Mouse (Mus musculus) central nervous system, embryonic 18 days (tissue): ENCODE results near the gene Coq10b. TPM values are rescaled to one million over a fixed set of nuclear protein-coding genes. Genes with fewer than 3 reads are reported as not detected.

ENCODE experiments used
- polyA plus RNA-seq: library from polyadenylated mRNA; depleted of rRNA; stranded (reverse); fragments of >200 nt; gene quantifications from 2 replicates; pipeline ENCODE4 v1.2.3, GENCODE M21; 2012; rRNA removed

Coq10b gene
- polyA plus RNA-seq: 23.1 and 23.2 TPM in 2 replicates

DNA sequence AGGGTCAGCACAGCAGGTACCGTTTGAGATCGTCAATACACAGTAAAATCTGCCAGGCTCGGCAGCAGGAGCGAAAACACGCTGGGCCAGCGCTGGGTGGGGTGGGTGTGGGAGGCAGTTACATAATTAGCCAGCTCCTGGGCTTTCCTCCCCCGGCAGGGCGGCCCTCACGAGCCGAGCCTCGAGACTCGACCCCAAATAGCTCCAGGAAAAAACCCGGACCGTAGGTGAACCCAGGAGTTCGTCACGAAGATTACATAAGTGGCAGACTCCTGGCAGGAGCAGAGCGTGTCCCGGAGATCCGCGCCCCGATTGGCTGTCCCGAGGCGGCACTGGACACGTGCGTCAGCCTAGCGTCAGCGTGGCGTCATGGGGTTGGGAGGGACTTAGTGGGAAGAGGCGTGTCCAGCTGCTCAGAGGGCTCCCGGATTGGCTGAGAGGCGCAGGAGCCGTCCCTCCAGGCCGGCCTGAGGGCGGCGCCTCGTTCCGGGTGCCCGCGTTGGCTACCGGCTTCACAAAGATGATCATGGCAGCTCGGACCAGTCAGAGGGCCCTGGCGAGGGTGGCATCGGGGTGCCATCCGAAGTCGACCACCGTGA, at the start of gene Coq10b:
Coq10b (plus strand) TSS at position 416 of the 599 bp plus-strand sequence.

DNA sequence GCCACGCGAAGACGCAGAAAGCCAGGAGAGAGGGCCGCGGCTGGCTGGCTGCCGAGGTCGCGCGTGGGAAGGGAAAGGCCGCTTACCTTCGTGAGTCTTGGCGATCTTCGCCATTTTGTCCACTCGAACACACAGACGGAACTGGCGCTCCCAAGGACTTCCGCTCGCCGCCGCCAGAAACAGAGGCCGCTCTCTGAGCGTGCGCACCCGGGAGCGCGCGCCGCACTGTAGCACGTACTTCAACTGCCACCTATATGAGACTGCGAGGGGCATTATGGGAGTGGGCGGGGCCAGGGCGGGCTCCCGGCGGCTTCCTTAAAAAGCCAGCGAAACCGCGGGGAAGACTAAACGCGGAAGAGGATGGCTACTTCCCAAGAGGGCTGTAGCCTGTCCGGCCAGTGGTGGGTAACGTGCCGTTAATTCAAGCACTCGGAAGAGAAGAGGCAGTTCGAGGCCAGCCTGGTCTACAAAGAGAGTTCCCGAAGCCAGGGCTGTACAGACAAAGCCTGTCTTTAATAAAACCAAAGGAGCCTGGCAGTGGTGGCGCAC, 25.2 kb upstream of the Coq10b start, which contains the start of gene Sf3b1:
Sf3b1 (minus strand) TSS at position 229 of the 549 bp plus-strand sequence.

DNA sequence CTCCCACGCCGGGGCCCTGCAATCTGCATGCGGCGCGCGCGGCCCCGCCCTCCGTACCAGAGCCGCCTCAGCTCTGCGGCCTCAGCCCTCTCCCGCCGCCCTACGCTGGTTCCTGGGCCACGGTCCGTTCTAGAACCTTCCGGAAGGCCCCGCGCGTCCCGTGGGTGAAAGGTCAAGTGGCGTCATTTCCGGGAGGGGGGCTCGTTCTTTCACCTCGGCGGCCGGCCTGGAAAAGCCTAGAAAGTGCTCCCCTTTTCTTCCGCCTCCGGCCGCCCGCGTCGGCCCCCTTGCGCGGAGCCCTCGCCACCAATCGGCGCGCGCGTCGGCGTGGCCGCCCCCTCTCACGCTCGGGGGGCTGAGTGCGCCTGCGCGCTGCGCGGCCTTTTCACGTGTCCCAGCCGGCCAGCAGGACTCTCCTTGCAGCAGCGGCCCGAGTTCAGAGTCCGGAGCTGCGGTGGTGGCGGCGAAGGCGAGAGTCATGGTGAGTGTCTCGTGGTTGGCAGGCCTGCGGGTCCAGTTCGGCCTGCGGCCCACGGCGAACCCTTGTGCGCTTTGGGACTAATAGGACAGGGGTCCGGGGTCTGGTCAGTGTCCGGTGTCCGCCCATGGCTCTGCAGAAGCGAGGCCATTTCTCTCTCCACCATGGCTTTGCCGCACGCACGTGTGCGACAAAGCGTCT, 35.5 kb downstream of the Coq10b start, which contains the start of the genes Hspe1 and Hspd1:
Hspe1 (plus strand) TSS at position 201 of the 679 bp plus-strand sequence.
Hspd1 (minus strand) TSS at position 312 of the 679 bp plus-strand sequence.

Other genes starting within 250 kb of the Coq10b start
- 60.5 and 65.7 TPM in 2 replicates for gene Ankrd44, start 126.4 kb upstream of the Coq10b start, polyA plus RNA-seq
- gene Sf3b1, start 25.3 kb upstream of the Coq10b start, polyA plus RNA-seq: 212 and 224 TPM in 2 replicates
- 226 and 232 TPM in 2 replicates for gene Hspe1, start 35.4 kb downstream of the Coq10b start, polyA plus RNA-seq
- gene Hspd1, start 35.5 kb downstream of the Coq10b start, polyA plus RNA-seq: 138 and 151 TPM in 2 replicates
- 59.1 and 61.9 TPM in 2 replicates for gene Mob4, start 78.5 kb downstream of the Coq10b start, polyA plus RNA-seq
- gene Rftn2, start 174.0 kb downstream of the Coq10b start, polyA plus RNA-seq: 9.0 and 10.8 TPM in 2 replicates
- 5.4 and 5.6 TPM in 2 replicates for gene Mars2, start 184.4 kb downstream of the Coq10b start, polyA plus RNA-seq